Mouse (Mus musculus) limb, embryonic 11.5 days (tissue): ENCODE data around the gene Rrp9. TPM values are rescaled to one million over a fixed set of nuclear protein-coding genes. Genes with fewer than 3 reads are reported as not detected.
A peak's percentile ranks its signal among the peaks of the same experiment; 100 is the strongest.

Source experiments
- ATAC-seq: fragments of 200-750 bp; cut with Nextera tagmentation; 2 replicates; pipeline ENCODE4 v1.8.0; 2017; ENCODE audit warnings: low read depth; ENCODE audit not compliant: insufficient number of reproducible peaks, low FRiP score, low TSS enrichment
- DNase-seq: peaks from one replicate; pipeline ENCODE4 v3.0.0-alpha.2; 2015; ENCODE audit warnings: low spot score
- H3K27ac ChIP-seq: fragments of 300-500 bp; sonication (generic); replicated peaks from 2 replicates; pipeline ENCODE4 v1.5.1; 2014; ENCODE audit warnings: low read depth, mild to moderate bottlenecking, low read length
- H3K27me3 ChIP-seq: fragments of 300-500 bp; sonication (generic); 2 replicates; pipeline ENCODE4 v1.6.1; 2014; ENCODE audit warnings: mild to moderate bottlenecking, low read length, mixed read lengths; ENCODE audit not compliant: control insufficient read depth, insufficient read depth
- H3K36me3 ChIP-seq: fragments of 300-500 bp; sonication (generic); 2 replicates; pipeline ENCODE4 v1.6.1; 2014; ENCODE audit warnings: mild to moderate bottlenecking, low read length, moderate library complexity, mixed read lengths; ENCODE audit not compliant: control insufficient read depth, insufficient read depth
- H3K4me1 ChIP-seq: fragments of 300-500 bp; sonication (generic); 2 replicates; pipeline ENCODE4 v1.6.1; 2014; ENCODE audit warnings: low read length, mixed read lengths; ENCODE audit not compliant: control insufficient read depth, insufficient read depth
- H3K4me2 ChIP-seq: fragments of 300-500 bp; sonication (generic); 2 replicates; pipeline ENCODE4 v1.6.1; 2014; ENCODE audit warnings: low read depth, mild to moderate bottlenecking, moderate library complexity; ENCODE audit not compliant: severe bottlenecking
- H3K4me3 ChIP-seq: fragments of 300-500 bp; sonication (generic); 2 replicates; pipeline ENCODE4 v1.5.1; 2014; ENCODE audit warnings: low read depth, low read length
- H3K9ac ChIP-seq: fragments of 300-500 bp; sonication (generic); 2 replicates; pipeline ENCODE4 v1.6.1; 2014; ENCODE audit warnings: mild to moderate bottlenecking, low read length
- H3K9me3 ChIP-seq: fragments of 300-500 bp; sonication (generic); 2 replicates; pipeline ENCODE4 v1.6.1; 2016; ENCODE audit warnings: low read length; ENCODE audit not compliant: control insufficient read depth
- WGBS: fragments of 180-500 bp; shearing (Covaris S2); extraction: QIAGEN DNeasy Blood & Tissue Kit; methylation state at CpG from one replicate; pipeline ENCODE4 v1.1.7; 2014; 5-methylcytosine and 5-hydroxymethylcytosine counted together
- polyA plus RNA-seq: library from polyadenylated mRNA; unstranded; fragments of >200 nt; fragmentation: Nextera tagmentation; extraction: Ambion mirVana; gene quantifications from 2 replicates; pipeline ENCODE4 v1.2.1, GENCODE M21; 2014

Rrp9 gene
- polyA plus RNA-seq, 1 experiment from 2014 or later: 55.4 TPM

DNA sequence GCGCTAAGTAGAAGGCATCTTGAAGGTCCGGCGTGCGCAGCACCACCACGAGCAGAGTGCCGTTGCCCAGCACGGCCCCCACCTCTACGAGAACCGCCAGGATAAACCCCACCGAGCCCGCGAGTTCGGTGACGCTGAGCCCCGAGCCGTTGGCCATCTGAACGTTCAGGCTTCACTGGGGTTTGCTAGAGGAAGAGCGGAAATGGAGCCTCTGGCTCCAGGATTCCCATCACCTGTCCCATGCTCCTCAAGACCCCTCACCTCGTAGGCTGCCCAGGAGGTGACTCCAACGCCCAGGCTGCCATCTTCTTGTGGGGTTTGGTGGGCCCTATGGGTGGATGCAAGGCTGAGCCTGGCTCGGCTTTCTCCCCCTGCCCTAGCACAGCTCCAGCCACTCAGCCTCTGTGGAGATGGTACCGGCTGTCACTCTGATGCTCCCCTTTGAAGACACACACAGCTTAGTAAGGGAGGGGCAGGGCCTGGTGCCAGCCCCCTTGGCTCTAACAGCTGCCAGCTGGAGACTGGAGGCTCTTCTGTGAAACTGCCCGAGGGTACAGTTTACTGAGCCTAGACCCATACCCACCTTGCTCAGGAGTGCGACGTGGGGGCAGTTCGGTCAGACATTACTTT, 10.1 kb upstream of the Rrp9 start, which contains the start of gene Gpr62:
Gene Gpr62, minus strand, starts transcription at position 368 of the 630 bp plus-strand sequence.
- no peaks in the 10 kb centered on the region for H3K27me3 ChIP-seq
- H3K27ac ChIP-seq: peak within 1 kb of the TSS; percentile 51; the same call in 1 of the 2 replicates
- H3K4me3 ChIP-seq: peak within 1 kb of the TSS; percentile 49
- H3K9me3 ChIP-seq: no peaks in the 10 kb centered on the region
- DNase-seq (no peak), ATAC-seq (0 out of 2 replicates have a peak, but pooled peaks have one; percentile 5)
- H3K9ac ChIP-seq: peak within 1 kb of the TSS; percentile 83
- peaks cover 11% of the 10 kb centered on the region; the same call in 1 of the 2 replicates for H3K4me1 ChIP-seq
- WGBS: 29% methylated on average over 26 of the region's 26 CpGs
- peak within 1 kb of the TSS; percentile 98 for H3K4me2 ChIP-seq
- H3K36me3 ChIP-seq: peaks cover 8% of the 10 kb centered on the region

- no peak overlapping the region for H3K27ac ChIP-seq
- H3K4me1 ChIP-seq: peaks cover 11% of the 10 kb centered on the region; the same call in 1 of the 2 replicates
- H3K4me2 ChIP-seq: no peak overlapping the region
- H3K9me3 ChIP-seq: no peaks in the 10 kb centered on the region
- H3K4me3 ChIP-seq: no peak overlapping the region
- ATAC-seq (no peak), DNase-seq (no peak)
- H3K9ac ChIP-seq: no peak overlapping the region
- WGBS: 90% methylated on average over 6 of the region's 6 CpGs
- no peaks in the 10 kb centered on the region for H3K27me3 ChIP-seq
- peaks cover 7% of the 10 kb centered on the region for H3K36me3 ChIP-seq
Observed at GRCm38 (mm10) chr9:106466721-106467120, 9.0 kb upstream of the Rrp9 start.

- WGBS: 91% methylated on average over 7 of the region's 7 CpGs
- ATAC-seq (no peak), DNase-seq (no peak)
- Histone ChIP-seq H3K9me3 (no peaks in the 10 kb centered on the region), H3K4me3 (no peak overlapping the region), H3K4me1 (peaks cover 11% of the 10 kb centered on the region; the same call in 1 of the 2 replicates), H3K27me3 (no peaks in the 10 kb centered on the region), H3K9ac (no peak overlapping the region), H3K4me2 (no peak overlapping the region), H3K27ac (no peak overlapping the region), H3K36me3 (peaks cover 4% of the 10 kb centered on the region)
Observed at GRCm38 (mm10) chr9:106467746-106468145, 8.0 kb upstream of the Rrp9 start.

DNA sequence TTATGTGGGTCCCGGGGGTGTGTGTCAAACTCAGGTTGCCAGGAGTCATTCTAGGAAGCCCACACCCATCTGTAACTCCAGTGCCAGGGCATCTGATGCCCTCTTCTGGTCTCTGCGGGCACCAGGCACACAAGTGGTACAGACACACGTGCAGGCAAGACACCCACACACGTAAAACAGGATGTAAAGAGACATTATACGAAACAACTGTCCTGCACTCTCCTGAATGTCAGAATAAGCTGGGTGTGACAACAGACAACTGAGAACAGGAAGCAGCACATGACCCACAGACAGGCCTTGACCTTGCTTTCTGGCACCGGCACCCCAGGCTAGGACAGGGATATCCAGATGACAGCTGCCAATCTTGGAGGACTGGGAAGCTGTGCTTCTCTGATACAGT, 6.4 kb upstream of the Rrp9 start:
- H3K9me3 ChIP-seq: no peaks in the 10 kb centered on the region
- peaks cover 11% of the 10 kb centered on the region; the same call in 1 of the 2 replicates for H3K4me1 ChIP-seq
- H3K9ac ChIP-seq: no peak overlapping the region
- H3K27me3 ChIP-seq: no peaks in the 10 kb centered on the region
- H3K36me3 ChIP-seq: no peaks in the 10 kb centered on the region
- WGBS: 63% methylated on average over 6 of the region's 6 CpGs
- ATAC-seq (no peak), DNase-seq (no peak)
- no peak overlapping the region for H3K4me2 ChIP-seq
- H3K4me3 ChIP-seq: no peak overlapping the region
- no peak overlapping the region for H3K27ac ChIP-seq

- WGBS: 78% methylated on average over 9 of the region's 9 CpGs
- no peak overlapping the region for H3K27ac ChIP-seq
- no peaks in the 10 kb centered on the region for H3K9me3 ChIP-seq
- H3K4me2 ChIP-seq: no peak overlapping the region
- ATAC-seq (no peak), DNase-seq (no peak)
- H3K36me3 ChIP-seq: no peaks in the 10 kb centered on the region
- H3K27me3 ChIP-seq: no peaks in the 10 kb centered on the region
- no peak overlapping the region for H3K4me3 ChIP-seq
- H3K9ac ChIP-seq: no peak overlapping the region
- H3K4me1 ChIP-seq: peaks cover 8% of the 10 kb centered on the region; the same call in 1 of the 2 replicates
Observed at GRCm38 (mm10) chr9:106469776-106470175, 6.0 kb upstream of the Rrp9 start.

GRCm38 (mm10) chr9:106470991-106471750, 4.6 kb upstream of the Rrp9 start:
- no peaks in the 10 kb centered on the region for H3K9me3 ChIP-seq
- 67% methylated on average over 14 of the region's 14 CpGs for WGBS
- H3K27ac ChIP-seq: no peak overlapping the region
- no peaks in the 10 kb centered on the region for H3K27me3 ChIP-seq
- no peak overlapping the region for H3K4me3 ChIP-seq
- H3K36me3 ChIP-seq: no peaks in the 10 kb centered on the region
- no peak overlapping the region for H3K9ac ChIP-seq
- DNase-seq: no peak
- H3K4me1 ChIP-seq: peaks cover 3% of the 10 kb centered on the region
- no peak for ATAC-seq
- H3K4me2 ChIP-seq: peak overlapping the region; percentile 18; the same call in 1 of the 2 replicates

DNA sequence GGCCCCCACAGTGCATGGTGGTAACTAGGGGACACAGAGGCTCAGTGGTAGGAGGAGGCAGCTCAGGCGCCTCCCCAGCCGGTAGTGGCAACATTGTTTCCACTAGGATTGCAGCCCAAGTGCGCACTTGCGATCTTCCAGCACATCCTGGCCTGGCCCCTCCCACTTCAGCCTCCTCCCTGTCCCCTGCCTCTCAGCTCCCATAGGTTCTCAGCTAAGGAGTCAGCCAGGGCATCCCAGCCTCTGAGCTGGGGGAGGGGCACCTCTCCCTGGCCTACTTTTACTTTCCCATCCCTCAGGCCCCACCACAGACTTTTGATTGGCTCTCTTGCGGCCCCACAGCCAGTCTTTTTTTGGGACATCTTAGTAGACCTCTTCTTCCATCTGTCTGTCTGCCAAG, 3.9 kb upstream of the Rrp9 start:
- Histone ChIP-seq H3K36me3 (no peaks in the 10 kb centered on the region), H3K4me2 (peak overlapping the region; percentile 18; the same call in 1 of the 2 replicates), H3K9me3 (no peaks in the 10 kb centered on the region), H3K4me3 (no peak overlapping the region), H3K9ac (no peak overlapping the region), H3K27me3 (no peaks in the 10 kb centered on the region), H3K4me1 (peaks cover 3% of the 10 kb centered on the region), H3K27ac (no peak overlapping the region)
- 11% methylated on average over 5 of the region's 5 CpGs for WGBS
- ATAC-seq: no peak
- DNase-seq: no peak

DNA sequence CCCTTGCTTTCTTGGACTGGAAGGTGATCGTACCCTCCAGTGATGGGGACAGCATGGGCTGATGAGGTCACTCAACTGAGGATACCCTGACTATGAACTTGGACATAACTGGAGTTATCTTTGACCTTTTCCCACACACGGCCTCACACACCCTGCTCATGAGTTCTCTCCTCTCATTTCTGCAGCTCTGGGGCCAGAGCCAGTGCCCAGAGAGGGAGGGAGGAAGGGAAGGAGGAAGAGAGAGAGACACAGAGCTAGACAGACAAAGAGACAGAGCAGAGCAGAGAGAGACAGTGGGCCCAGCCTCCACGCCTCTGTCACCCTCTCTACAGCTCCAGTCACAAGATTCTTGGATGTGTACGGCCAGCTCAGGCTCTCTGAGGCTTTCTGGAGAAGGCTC, 3.4 kb upstream of the Rrp9 start:
- H3K9me3 ChIP-seq: no peaks in the 10 kb centered on the region
- 74% methylated on average over 4 of the region's 4 CpGs for WGBS
- no peaks in the 10 kb centered on the region for H3K27me3 ChIP-seq
- H3K36me3 ChIP-seq: no peaks in the 10 kb centered on the region
- no peak overlapping the region for H3K4me2 ChIP-seq
- H3K4me3 ChIP-seq: no peak overlapping the region
- peaks cover 3% of the 10 kb centered on the region for H3K4me1 ChIP-seq
- no peak overlapping the region for H3K27ac ChIP-seq
- no peak for DNase-seq
- no peak for ATAC-seq
- H3K9ac ChIP-seq: no peak overlapping the region
